Mouse (Mus musculus): ENCODE measurements at regions not wholly inside any gene's neighbourhood (a gene's known extent, or its start where the extent isn't known, plus 50 kb on each side); places are given as distances from the start of the nearest gene placed in this dataset.

GRCm38 (mm10) chr13:111980205-111980595 is 171.4 kb upstream of the Map3k1 start:
- Histone ChIP-seq H3K36me3 (ENCODE audit: control insufficient read depth, insufficient read depth, low read length) (no peaks in the 10 kb centered on the region), H3K27ac (replicated peaks; ENCODE audit: low read depth, low read length) (no peak overlapping the region), H3K4me1 (ENCODE audit: control insufficient read depth, insufficient read depth, low read length) (peaks cover 7% of the 10 kb centered on the region; the same call in 1 of the 2 replicates), H3K9ac (ENCODE audit: low read length) (no peak overlapping the region), H3K4me3 (ENCODE audit: low read depth, low read length) (no peak overlapping the region), H3K4me2 (ENCODE audit: low read depth, severe bottlenecking) (no peak overlapping the region), H3K9me3 (ENCODE audit: control insufficient read depth, low read length) (no peaks in the 10 kb centered on the region), H3K27me3 (ENCODE audit: control insufficient read depth, insufficient read depth, low read length) (no peaks in the 10 kb centered on the region)
- DNase-seq (ENCODE audit: low spot score) (no peak), ATAC-seq (ENCODE audit: insufficient number of reproducible peaks, low FRiP score, low TSS enrichment, low read depth) (no peak)
- 69% methylated on average over 12 of the region's 12 CpGs for WGBS

- Histone ChIP-seq H3K27me3 (ENCODE audit: control insufficient read depth, insufficient read depth, low read length) (no peaks in the 10 kb centered on the region), H3K4me3 (ENCODE audit: low read depth, low read length) (no peak overlapping the region), H3K4me2 (ENCODE audit: low read depth, severe bottlenecking) (no peak overlapping the region), H3K36me3 (ENCODE audit: control insufficient read depth, insufficient read depth, low read length) (no peaks in the 10 kb centered on the region), H3K27ac (replicated peaks; ENCODE audit: low read depth, low read length) (no peak overlapping the region), H3K9ac (ENCODE audit: low read length) (no peak overlapping the region), H3K9me3 (ENCODE audit: control insufficient read depth, low read length) (no peaks in the 10 kb centered on the region), H3K4me1 (ENCODE audit: control insufficient read depth, insufficient read depth, low read length) (peaks cover 7% of the 10 kb centered on the region; the same call in 1 of the 2 replicates)
- DNase-seq (ENCODE audit: low spot score) (no peak), ATAC-seq (ENCODE audit: insufficient number of reproducible peaks, low FRiP score, low TSS enrichment, low read depth) (no peak)
- 92% methylated on average over 2 of the region's 2 CpGs for WGBS
Measured at GRCm38 (mm10) chr13:111981103-111981502, 172.3 kb upstream of the Map3k1 start.

- no peaks in the 10 kb centered on the region for H3K36me3 ChIP-seq (ENCODE audit: control insufficient read depth, insufficient read depth, low read length)
- ATAC-seq (ENCODE audit: insufficient number of reproducible peaks, low FRiP score, low TSS enrichment, low read depth) (no peak), DNase-seq (ENCODE audit: low spot score) (no peak)
- no peak overlapping the region for H3K4me3 ChIP-seq (ENCODE audit: low read depth, low read length)
- H3K4me2 ChIP-seq (ENCODE audit: low read depth, severe bottlenecking) = no peak overlapping the region
- no peaks in the 10 kb centered on the region for H3K27me3 ChIP-seq (ENCODE audit: control insufficient read depth, insufficient read depth, low read length)
- no peaks in the 10 kb centered on the region for H3K9me3 ChIP-seq (ENCODE audit: control insufficient read depth, low read length)
- no peak overlapping the region for H3K27ac ChIP-seq (replicated peaks; ENCODE audit: low read depth, low read length)
- H3K9ac ChIP-seq (ENCODE audit: low read length) = no peak overlapping the region
- H3K4me1 ChIP-seq (ENCODE audit: control insufficient read depth, insufficient read depth, low read length) = peaks cover 7% of the 10 kb centered on the region; the same call in 1 of the 2 replicates
- WGBS = 87% methylated on average over 6 of the region's 6 CpGs
Measured at GRCm38 (mm10) chr13:111982796-111983460, 174.1 kb upstream of the Map3k1 start.

- peaks cover 7% of the 10 kb centered on the region; the same call in 1 of the 2 replicates for H3K4me1 ChIP-seq (ENCODE audit: control insufficient read depth, insufficient read depth, low read length)
- no peaks in the 10 kb centered on the region for H3K9me3 ChIP-seq (ENCODE audit: control insufficient read depth, low read length)
- H3K27me3 ChIP-seq (ENCODE audit: control insufficient read depth, insufficient read depth, low read length) = no peaks in the 10 kb centered on the region
- 73% methylated on average over 10 of the region's 10 CpGs for WGBS
- no peak overlapping the region for H3K27ac ChIP-seq (replicated peaks; ENCODE audit: low read depth, low read length)
- ATAC-seq (ENCODE audit: insufficient number of reproducible peaks, low FRiP score, low TSS enrichment, low read depth) (no peak), DNase-seq (ENCODE audit: low spot score) (no peak)
- H3K36me3 ChIP-seq (ENCODE audit: control insufficient read depth, insufficient read depth, low read length) = no peaks in the 10 kb centered on the region
- no peak overlapping the region for H3K4me2 ChIP-seq (ENCODE audit: low read depth, severe bottlenecking)
- no peak overlapping the region for H3K9ac ChIP-seq (ENCODE audit: low read length)
- no peak overlapping the region for H3K4me3 ChIP-seq (ENCODE audit: low read depth, low read length)
Measured at GRCm38 (mm10) chr13:111984081-111984574, 175.3 kb upstream of the Map3k1 start.

GRCm38 (mm10) chr13:111985406-111985805 is 176.6 kb upstream of the Map3k1 start:
- Histone ChIP-seq H3K36me3 (ENCODE audit: control insufficient read depth, insufficient read depth, low read length) (no peaks in the 10 kb centered on the region), H3K4me3 (ENCODE audit: low read depth, low read length) (no peak overlapping the region), H3K9me3 (ENCODE audit: control insufficient read depth, low read length) (no peaks in the 10 kb centered on the region), H3K4me2 (ENCODE audit: low read depth, severe bottlenecking) (no peak overlapping the region), H3K27ac (replicated peaks; ENCODE audit: low read depth, low read length) (no peak overlapping the region), H3K9ac (ENCODE audit: low read length) (no peak overlapping the region), H3K4me1 (ENCODE audit: control insufficient read depth, insufficient read depth, low read length) (no peaks in the 10 kb centered on the region), H3K27me3 (ENCODE audit: control insufficient read depth, insufficient read depth, low read length) (no peaks in the 10 kb centered on the region)
- DNase-seq (ENCODE audit: low spot score) (no peak), ATAC-seq (ENCODE audit: insufficient number of reproducible peaks, low FRiP score, low TSS enrichment, low read depth) (no peak)
- 86% methylated on average over 5 of the region's 5 CpGs for WGBS

- DNase-seq (ENCODE audit: low spot score) = no peak
- Histone ChIP-seq H3K27ac (replicated peaks; ENCODE audit: low read depth, low read length) (no peak overlapping the region), H3K4me3 (ENCODE audit: low read depth, low read length) (no peak overlapping the region), H3K4me2 (ENCODE audit: low read depth, severe bottlenecking) (no peak overlapping the region), H3K9me3 (ENCODE audit: control insufficient read depth, low read length) (no peaks in the 10 kb centered on the region), H3K27me3 (ENCODE audit: control insufficient read depth, insufficient read depth, low read length) (no peaks in the 10 kb centered on the region), H3K4me1 (ENCODE audit: control insufficient read depth, insufficient read depth, low read length) (0 out of 2 replicates have a peak, but pooled peaks cover 2% of the 10 kb centered on the region), H3K9ac (ENCODE audit: low read length) (no peak overlapping the region), H3K36me3 (ENCODE audit: control insufficient read depth, insufficient read depth, low read length) (no peaks in the 10 kb centered on the region)
- WGBS = 84% methylated on average over 15 of the region's 15 CpGs
- ATAC-seq (ENCODE audit: insufficient number of reproducible peaks, low FRiP score, low TSS enrichment, low read depth) = no peak
Measured at GRCm38 (mm10) chr13:111986681-111987080, 177.9 kb upstream of the Map3k1 start.

GRCm38 (mm10) chr13:111987420-111987819 is 178.6 kb upstream of the Map3k1 start:
- Histone ChIP-seq H3K9me3 (ENCODE audit: control insufficient read depth, low read length) (no peaks in the 10 kb centered on the region), H3K36me3 (ENCODE audit: control insufficient read depth, insufficient read depth, low read length) (no peaks in the 10 kb centered on the region), H3K4me2 (ENCODE audit: low read depth, severe bottlenecking) (no peak overlapping the region), H3K9ac (ENCODE audit: low read length) (no peak overlapping the region), H3K27ac (replicated peaks; ENCODE audit: low read depth, low read length) (no peak overlapping the region), H3K4me3 (ENCODE audit: low read depth, low read length) (no peak overlapping the region), H3K4me1 (ENCODE audit: control insufficient read depth, insufficient read depth, low read length) (0 out of 2 replicates have a peak, but pooled peaks cover 2% of the 10 kb centered on the region), H3K27me3 (ENCODE audit: control insufficient read depth, insufficient read depth, low read length) (no peaks in the 10 kb centered on the region)
- no peak for ATAC-seq (ENCODE audit: insufficient number of reproducible peaks, low FRiP score, low TSS enrichment, low read depth)
- WGBS = 94% methylated on average over 3 of the region's 3 CpGs
- no peak for DNase-seq (ENCODE audit: low spot score)

- 0 out of 2 replicates have a peak, but pooled peaks cover 2% of the 10 kb centered on the region for H3K4me1 ChIP-seq (ENCODE audit: control insufficient read depth, insufficient read depth, low read length)
- H3K27ac ChIP-seq (replicated peaks; ENCODE audit: low read depth, low read length) = no peak overlapping the region
- 17% methylated on average over 11 of the region's 11 CpGs for WGBS
- H3K9ac ChIP-seq (ENCODE audit: low read length) = no peak overlapping the region
- no peaks in the 10 kb centered on the region for H3K9me3 ChIP-seq (ENCODE audit: control insufficient read depth, low read length)
- DNase-seq (ENCODE audit: low spot score) (no peak), ATAC-seq (ENCODE audit: insufficient number of reproducible peaks, low FRiP score, low TSS enrichment, low read depth) (no peak)
- no peaks in the 10 kb centered on the region for H3K36me3 ChIP-seq (ENCODE audit: control insufficient read depth, insufficient read depth, low read length)
- H3K4me2 ChIP-seq (ENCODE audit: low read depth, severe bottlenecking) = no peak overlapping the region
- no peaks in the 10 kb centered on the region for H3K27me3 ChIP-seq (ENCODE audit: control insufficient read depth, insufficient read depth, low read length)
- no peak overlapping the region for H3K4me3 ChIP-seq (ENCODE audit: low read depth, low read length)
Measured at GRCm38 (mm10) chr13:111990913-111991534, 182.2 kb upstream of the Map3k1 start.

Data from limb, embryonic 11.5 days (tissue).